23 mouse cellular contexts compared by ENCODE assay signal in the genomic region with DNA sequence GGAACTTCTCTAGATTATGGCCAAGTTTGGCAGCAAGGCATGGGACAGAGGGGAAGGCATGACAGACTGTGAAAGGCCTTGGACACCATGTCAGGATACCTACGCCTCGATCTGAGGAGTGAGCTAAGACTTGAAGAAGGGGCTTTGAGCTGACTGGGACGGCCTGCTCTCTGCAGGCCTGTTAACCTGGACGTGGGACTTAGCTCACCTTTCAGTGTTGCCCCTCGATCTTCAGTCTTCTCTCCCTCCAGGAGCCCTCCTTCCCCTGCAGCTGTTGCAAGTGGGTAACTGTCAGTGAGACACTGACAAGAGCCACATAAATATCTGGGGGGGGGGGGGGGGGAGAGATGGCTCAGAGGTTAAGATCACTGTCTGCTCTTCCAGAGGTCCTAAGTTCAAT. TPM values are rescaled to one million over a fixed set of nuclear protein-coding genes. Genes with fewer than 3 reads are reported as not detected.
A peak's percentile ranks its signal among the peaks of the same experiment; 100 is the strongest.
DNase-seq lines count a peak whose midpoint lies in the region; TF ChIP-seq lines count a peak whose summit lies in the region.
"Had no signal": no experiment of that assay in that cellular context is flagged by ENCODE, and none has a peak within 500 bp of the region (broad histone marks: within the 10 kb centered on the region; RNA-seq: fewer than 3 reads in every experiment).

No protein-coding gene starts in this region.

- H3ac ChIP-seq in C2C12 (ENCODE audit: control insufficient read depth, insufficient read length, low read depth) (peak overlapping the region; percentile 6), myocyte (ENCODE audit: control insufficient read depth, insufficient read length) (no peak overlapping the region)

- H3K4me2 ChIP-seq in myocyte (ENCODE audit: low read depth), result peak overlapping the region; percentile 65
- H3K4me2 ChIP-seq: embryonic facial prominence, embryonic 13.5 days; embryonic facial prominence, embryonic 15.5 days; forebrain, embryonic 12.5 days had no signal

- DNase-seq in heart, adult 11 months, result peak; percentile 82
- DNase-seq in heart, adult 8-10 months (ENCODE audit: low spot score), result no peak
- DNase-seq in gastrocnemius, postnatal 4 days (ENCODE audit: low spot score in 2 of 2), result no peak
- no peak for DNase-seq in adrenal gland, postnatal 10 days
- DNase-seq: adrenal gland, adult 8-10 months; adrenal gland, postnatal 25 days; B cell, adult 2 months; cerebellum, adult 11 months; cerebellum, adult 18-20 months; cerebellum, adult 8-10 months; cerebellum, adult 9-11 months; cerebellum, postnatal 14 days; cerebellum, postnatal 36 days; embryo, embryonic 11 days had no signal

- no peak for TF ChIP-seq POLR2A in myocyte (IDR thresholded peaks at IDR 0.05; ENCODE audit: insufficient read length, low read depth)

- H3K27ac ChIP-seq in brown adipose tissue, adult 24 weeks (replicated peaks; ENCODE audit: low read depth, low read length), result peak overlapping the region; percentile 15; the same call in 1 of the 2 replicates
- H3K27ac ChIP-seq: embryonic facial prominence, embryonic 13.5 days; embryonic facial prominence, embryonic 15.5 days; forebrain, embryonic 10.5 days; forebrain, embryonic 12.5 days had no signal

- H3K79me3 ChIP-seq in C2C12 (ENCODE audit: low read depth), result peaks cover 33% of the 10 kb centered on the region

- H3K79me2 ChIP-seq in C2C12 (ENCODE audit: control insufficient read depth, insufficient read depth) (peaks cover 47% of the 10 kb centered on the region), myocyte (ENCODE audit: control insufficient read depth, insufficient read depth) (peaks cover 35% of the 10 kb centered on the region)

- no peak for TF ChIP-seq CTCF in C2C12 (IDR thresholded peaks at IDR 0.05; ENCODE audit: control insufficient read depth, insufficient read depth, insufficient read length)

- H3K27me3 ChIP-seq in C2C12 (ENCODE audit: control insufficient read depth, insufficient read depth, insufficient read length) (no peaks in the 10 kb centered on the region), myocyte (ENCODE audit: control insufficient read depth, insufficient read depth, insufficient read length) (no peaks in the 10 kb centered on the region)

- peaks cover 15% of the 10 kb centered on the region for H3K4me1 ChIP-seq in brown adipose tissue, adult 24 weeks (ENCODE audit: control insufficient read depth, insufficient read depth, insufficient read length, low read length)

- H3K36me3 ChIP-seq in C2C12 (ENCODE audit: control insufficient read depth, insufficient read depth) (peaks cover 16% of the 10 kb centered on the region), myocyte (ENCODE audit: control insufficient read depth, insufficient read depth) (peaks cover 4% of the 10 kb centered on the region)
- H3K36me3 ChIP-seq: embryonic facial prominence, embryonic 13.5 days; embryonic facial prominence, embryonic 15.5 days; forebrain, embryonic 10.5 days; forebrain, embryonic 12.5 days had no signal

- H3K4me3 ChIP-seq in C2C12 (ENCODE audit: insufficient read depth, poor library complexity, severe bottlenecking) (no peak overlapping the region), myocyte (no peak overlapping the region)
- no peak overlapping the region for H3K4me3 ChIP-seq in brown adipose tissue, adult 24 weeks (ENCODE audit: insufficient read depth, low read depth, low read length)
- H3K4me3 ChIP-seq: embryonic facial prominence, embryonic 13.5 days; embryonic facial prominence, embryonic 15.5 days; erythroblast, embryonic 14.5 days; forebrain, embryonic 10.5 days; forebrain, embryonic 12.5 days had no signal

TF ChIP-seq in C2C12, 6 proteins besides CTCF, POLR2A, EP300 and RAD21:
- peak; percentile 54 for TF ChIP-seq MYOD1 (IDR thresholded peaks at IDR 0.05; ENCODE audit: control insufficient read depth, insufficient read length, low read depth)
- TF ChIP-seq FOSL1 (IDR thresholded peaks at IDR 0.05; ENCODE audit: insufficient read depth, low read length, poor library complexity, severe bottlenecking), result no peak

TF ChIP-seq in myocyte, 11 proteins besides CTCF, POLR2A, EP300 and RAD21:
- TF ChIP-seq SRF (IDR thresholded peaks at IDR 0.05; ENCODE audit: control insufficient read depth, insufficient read length, low read depth), result no peak
- TF ChIP-seq MYOD1 (IDR thresholded peaks at IDR 0.05; ENCODE audit: control insufficient read depth in 1 of 3, insufficient read length in 2 of 3, low read depth in 2 of 3), result peak in 1 of 3 experiments; percentile 39

RNA-seq across cellular contexts. Expression of a gene that starts 34.9 kb away (rescaled TPM):
- 1 to 10 TPM in 3 of 4 experiments, under 1 TPM in 1; 0.65 to 2.4 (median 1.2) TPM for total RNA-seq in heart, adult 8-10 months (2022)
- 230 TPM for polyA plus RNA-seq in C2C12 (2012; fragmentation: generic; extraction: Trizol)
- polyA plus RNA-seq in brown adipose tissue, adult 24 weeks (2012; ENCODE audit: insufficient read depth, insufficient read length, missing spikeins), result 0.95 and 2.2 TPM in 2 replicates
- 53.3 TPM for polyA plus RNA-seq in myocyte (2012; fragmentation: generic; extraction: Trizol)
- total RNA-seq in gastrocnemius, postnatal 4 days (2021), result 1 to 10 TPM; 1.9 to 3.5 TPM
- 1 to 10 TPM; 4.8 to 5.5 TPM for total RNA-seq in adrenal gland, postnatal 10 days (2021)
- total RNA-seq: MEL had no signal
